Mouse (Mus musculus) limb, embryonic 11.5 days (tissue): ENCODE measurements at regions not wholly inside any gene's neighbourhood (a gene's known extent, or its start where the extent isn't known, plus 50 kb on each side); places are given as distances from the start of the nearest gene placed in this dataset.

Source experiments
- ATAC-seq: fragments of 200-750 bp; cut with Nextera tagmentation; 2 replicates; pipeline ENCODE4 v1.8.0; 2017; ENCODE audit warnings: low read depth; ENCODE audit not compliant: insufficient number of reproducible peaks, low FRiP score, low TSS enrichment
- DNase-seq: peaks from one replicate; pipeline ENCODE4 v3.0.0-alpha.2; 2015; ENCODE audit warnings: low spot score
- H3K27ac ChIP-seq: fragments of 300-500 bp; sonication (generic); replicated peaks from 2 replicates; pipeline ENCODE4 v1.5.1; 2014; ENCODE audit warnings: low read depth, mild to moderate bottlenecking, low read length
- H3K27me3 ChIP-seq: fragments of 300-500 bp; sonication (generic); 2 replicates; pipeline ENCODE4 v1.6.1; 2014; ENCODE audit warnings: mild to moderate bottlenecking, low read length, mixed read lengths; ENCODE audit not compliant: control insufficient read depth, insufficient read depth
- H3K36me3 ChIP-seq: fragments of 300-500 bp; sonication (generic); 2 replicates; pipeline ENCODE4 v1.6.1; 2014; ENCODE audit warnings: mild to moderate bottlenecking, low read length, moderate library complexity, mixed read lengths; ENCODE audit not compliant: control insufficient read depth, insufficient read depth
- H3K4me1 ChIP-seq: fragments of 300-500 bp; sonication (generic); 2 replicates; pipeline ENCODE4 v1.6.1; 2014; ENCODE audit warnings: low read length, mixed read lengths; ENCODE audit not compliant: control insufficient read depth, insufficient read depth
- H3K4me2 ChIP-seq: fragments of 300-500 bp; sonication (generic); 2 replicates; pipeline ENCODE4 v1.6.1; 2014; ENCODE audit warnings: low read depth, mild to moderate bottlenecking, moderate library complexity; ENCODE audit not compliant: severe bottlenecking
- H3K4me3 ChIP-seq: fragments of 300-500 bp; sonication (generic); 2 replicates; pipeline ENCODE4 v1.5.1; 2014; ENCODE audit warnings: low read depth, low read length
- H3K9ac ChIP-seq: fragments of 300-500 bp; sonication (generic); 2 replicates; pipeline ENCODE4 v1.6.1; 2014; ENCODE audit warnings: mild to moderate bottlenecking, low read length
- H3K9me3 ChIP-seq: fragments of 300-500 bp; sonication (generic); 2 replicates; pipeline ENCODE4 v1.6.1; 2016; ENCODE audit warnings: low read length; ENCODE audit not compliant: control insufficient read depth
- WGBS: fragments of 180-500 bp; shearing (Covaris S2); extraction: QIAGEN DNeasy Blood & Tissue Kit; methylation state at CpG from one replicate; pipeline ENCODE4 v1.1.7; 2014; 5-methylcytosine and 5-hydroxymethylcytosine counted together

DNA sequence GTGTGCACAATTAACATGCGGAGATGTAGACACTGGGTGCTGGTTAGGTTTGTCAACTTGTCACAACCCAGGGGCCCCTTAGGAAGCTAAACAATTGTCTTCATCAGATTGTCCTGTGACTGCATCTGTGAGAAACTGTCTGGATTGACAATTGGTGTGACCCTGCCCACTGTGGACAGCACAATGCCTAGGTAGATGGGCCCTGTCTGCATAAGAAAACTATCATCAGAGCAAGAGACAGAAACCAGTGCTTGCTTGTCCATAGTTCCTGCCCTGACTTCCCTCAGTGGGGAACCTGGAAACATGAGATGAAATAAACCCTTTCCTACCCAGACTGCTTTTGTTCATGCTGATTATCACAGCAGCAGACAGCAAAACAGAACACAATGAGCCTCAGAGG is 63.5 kb upstream of the Tyw5 start:
- ATAC-seq (no peak), DNase-seq (no peak)
- H3K9ac ChIP-seq: no peak overlapping the region
- no peaks in the 10 kb centered on the region for H3K9me3 ChIP-seq
- no peak overlapping the region for H3K4me2 ChIP-seq
- H3K27me3 ChIP-seq: no peaks in the 10 kb centered on the region
- H3K4me1 ChIP-seq: no peaks in the 10 kb centered on the region
- no peak overlapping the region for H3K4me3 ChIP-seq
- H3K36me3 ChIP-seq: no peaks in the 10 kb centered on the region
- H3K27ac ChIP-seq: no peak overlapping the region
- 90% methylated on average over 1 of the region's 1 CpGs for WGBS

- H3K9ac ChIP-seq: no peak overlapping the region
- H3K9me3 ChIP-seq: no peaks in the 10 kb centered on the region
- WGBS: 65% methylated on average over 1 of the region's 1 CpGs
- ATAC-seq (no peak), DNase-seq (no peak)
- no peaks in the 10 kb centered on the region for H3K36me3 ChIP-seq
- no peak overlapping the region for H3K27ac ChIP-seq
- H3K4me3 ChIP-seq: no peak overlapping the region
- no peak overlapping the region for H3K4me2 ChIP-seq
- H3K4me1 ChIP-seq: 0 out of 2 replicates have a peak, but pooled peaks cover 3% of the 10 kb centered on the region
- no peaks in the 10 kb centered on the region for H3K27me3 ChIP-seq
These were observed 65.3 kb upstream of the Tyw5 start for GRCm38 (mm10) chr1:57472235-57472634.

DNA sequence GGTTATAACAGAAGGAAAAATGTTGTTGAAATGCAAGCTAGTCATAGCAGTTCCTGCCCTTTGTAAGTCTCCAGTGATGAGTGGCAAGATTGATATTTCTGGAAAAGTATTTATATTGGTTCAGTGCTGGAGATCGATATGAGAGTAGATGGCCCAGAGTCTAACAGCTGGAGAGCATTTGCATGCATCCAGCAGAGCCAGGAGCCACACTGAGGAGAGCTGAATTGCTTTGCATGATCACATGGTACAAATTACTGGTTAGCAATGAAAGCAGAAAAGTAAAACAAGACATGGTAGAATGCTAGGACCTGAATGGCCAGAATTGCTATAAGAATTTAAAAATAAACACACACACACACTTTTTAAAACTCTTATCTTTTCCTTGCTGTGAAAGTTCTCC is 70.8 kb upstream of the Tyw5 start:
- Histone ChIP-seq H3K4me2 (no peak overlapping the region), H3K27me3 (no peaks in the 10 kb centered on the region), H3K4me1 (peaks cover 21% of the 10 kb centered on the region; the same call in 1 of the 2 replicates), H3K9ac (no peak overlapping the region), H3K9me3 (no peaks in the 10 kb centered on the region), H3K36me3 (no peaks in the 10 kb centered on the region), H3K27ac (no peak overlapping the region; the same call in 1 of the 2 replicates), H3K4me3 (no peak overlapping the region)
- ATAC-seq (peak; percentile 72; the same call in 1 of the 2 replicates), DNase-seq (peak; percentile 32)
- 2% methylated on average over 1 of the region's 1 CpGs for WGBS

GRCm38 (mm10) chr1:57478151-57478550 is 71.2 kb upstream of the Tyw5 start:
- H3K9ac ChIP-seq: no peak overlapping the region
- no peaks in the 10 kb centered on the region for H3K36me3 ChIP-seq
- H3K4me2 ChIP-seq: no peak overlapping the region
- H3K4me1 ChIP-seq: peaks cover 21% of the 10 kb centered on the region; the same call in 1 of the 2 replicates
- H3K27me3 ChIP-seq: no peaks in the 10 kb centered on the region
- H3K27ac ChIP-seq: peak overlapping the region; percentile 18; the same call in 1 of the 2 replicates
- H3K4me3 ChIP-seq: no peak overlapping the region
- WGBS: 17% methylated on average over 2 of the region's 2 CpGs
- ATAC-seq: no peak; the same call in 1 of the 2 replicates
- H3K9me3 ChIP-seq: no peaks in the 10 kb centered on the region
- DNase-seq: no peak

- WGBS: 91% methylated on average over 1 of the region's 1 CpGs
- no peak overlapping the region for H3K4me3 ChIP-seq
- no peak overlapping the region for H3K9ac ChIP-seq
- no peaks in the 10 kb centered on the region for H3K36me3 ChIP-seq
- H3K27me3 ChIP-seq: no peaks in the 10 kb centered on the region
- H3K4me1 ChIP-seq: peaks cover 21% of the 10 kb centered on the region; the same call in 1 of the 2 replicates
- ATAC-seq (0 out of 2 replicates have a peak, but pooled peaks have one; percentile 44), DNase-seq (no peak)
- H3K9me3 ChIP-seq: no peaks in the 10 kb centered on the region
- peak overlapping the region; percentile 36; the same call in 1 of the 2 replicates for H3K27ac ChIP-seq
- H3K4me2 ChIP-seq: no peak overlapping the region
These were observed 71.9 kb upstream of the Tyw5 start for GRCm38 (mm10) chr1:57478800-57479199.

DNA sequence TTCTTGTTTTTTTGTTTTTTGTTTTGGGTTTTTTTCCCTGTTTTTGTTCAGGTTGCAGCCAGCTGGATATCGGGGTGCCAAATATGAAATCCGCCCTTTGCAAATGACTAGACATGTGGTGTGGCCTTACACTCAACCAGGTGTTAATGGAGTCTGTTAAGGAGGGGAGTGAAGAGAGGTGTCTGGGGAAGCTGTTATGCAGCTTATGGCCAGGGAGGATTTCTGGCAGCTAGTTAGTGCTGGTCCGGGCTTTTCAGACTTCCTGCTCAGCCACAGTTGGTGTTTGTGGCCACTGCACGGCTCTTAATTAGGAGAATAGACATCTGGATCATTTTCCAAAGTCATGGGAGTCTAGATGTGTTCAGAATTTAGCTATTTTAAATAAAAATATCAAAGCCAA is 72.7 kb upstream of the Tyw5 start:
- H3K9me3 ChIP-seq: no peaks in the 10 kb centered on the region
- H3K4me1 ChIP-seq: peaks cover 21% of the 10 kb centered on the region; the same call in 1 of the 2 replicates
- no peaks in the 10 kb centered on the region for H3K27me3 ChIP-seq
- no peak overlapping the region for H3K4me3 ChIP-seq
- DNase-seq: no peak
- no peak for ATAC-seq
- no peak overlapping the region for H3K9ac ChIP-seq
- peak overlapping the region; percentile 3; the same call in 1 of the 2 replicates for H3K27ac ChIP-seq
- no peak overlapping the region for H3K4me2 ChIP-seq
- no peaks in the 10 kb centered on the region for H3K36me3 ChIP-seq
- 16% methylated on average over 4 of the region's 4 CpGs for WGBS

GRCm38 (mm10) chr1:57489176-57489575 is 82.3 kb upstream of the Tyw5 start:
- H3K27me3 ChIP-seq: no peaks in the 10 kb centered on the region
- H3K9me3 ChIP-seq: no peaks in the 10 kb centered on the region
- DNase-seq (no peak), ATAC-seq (no peak)
- no peak overlapping the region for H3K27ac ChIP-seq
- H3K9ac ChIP-seq: no peak overlapping the region
- no peak overlapping the region for H3K4me2 ChIP-seq
- H3K4me1 ChIP-seq: peaks cover 2% of the 10 kb centered on the region; the same call in 1 of the 2 replicates
- no peak overlapping the region for H3K4me3 ChIP-seq
- 30% methylated on average over 2 of the region's 2 CpGs for WGBS
- no peaks in the 10 kb centered on the region for H3K36me3 ChIP-seq

GRCm38 (mm10) chr1:57489588-57489987 is 82.7 kb upstream of the Tyw5 start:
- WGBS: 58% methylated on average over 6 of the region's 6 CpGs
- Histone ChIP-seq H3K27ac (no peak overlapping the region), H3K4me3 (no peak overlapping the region)

DNA sequence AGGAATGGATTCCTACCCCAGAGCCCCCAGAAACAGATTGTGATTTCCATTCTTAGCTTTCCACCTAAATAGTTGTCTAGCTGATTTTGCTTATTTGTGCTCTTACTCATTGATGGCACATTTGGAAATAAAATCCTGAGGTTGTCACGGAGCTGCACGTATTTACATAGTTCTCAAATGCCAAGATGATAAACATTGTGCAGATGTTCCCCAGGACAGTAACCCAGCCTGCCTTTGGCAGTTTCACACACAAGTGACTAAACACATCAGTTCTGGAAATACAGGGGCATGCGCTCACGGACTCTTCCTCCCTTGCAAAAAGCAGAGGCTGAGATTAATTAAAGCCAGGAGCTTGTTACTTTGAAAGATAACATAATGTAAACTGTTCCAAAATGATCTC is 83.1 kb upstream of the Tyw5 start:
- 51% methylated on average over 4 of the region's 4 CpGs for WGBS
- DNase-seq (no peak), ATAC-seq (no peak)
- Histone ChIP-seq H3K27me3 (no peaks in the 10 kb centered on the region), H3K4me3 (no peak overlapping the region), H3K9me3 (no peaks in the 10 kb centered on the region), H3K36me3 (no peaks in the 10 kb centered on the region), H3K4me2 (no peak overlapping the region), H3K9ac (no peak overlapping the region), H3K27ac (no peak overlapping the region), H3K4me1 (peaks cover 2% of the 10 kb centered on the region; the same call in 1 of the 2 replicates)

More at GRCm38 (mm10) chr1:57489588-57489987, 82.7 kb upstream of the Tyw5 start:
- no peaks in the 10 kb centered on the region for H3K9me3 ChIP-seq
- H3K27me3 ChIP-seq: no peaks in the 10 kb centered on the region
- no peak for DNase-seq
- no peak for ATAC-seq
- H3K4me1 ChIP-seq: peaks cover 2% of the 10 kb centered on the region; the same call in 1 of the 2 replicates
- no peak overlapping the region for H3K9ac ChIP-seq
- H3K4me2 ChIP-seq: no peak overlapping the region
- no peaks in the 10 kb centered on the region for H3K36me3 ChIP-seq
